Mouse (Mus musculus) hindbrain, embryonic 10.5 days (tissue): ENCODE measurements around the gene Svs4. TPM values are rescaled to one million over a fixed set of nuclear protein-coding genes. Genes with fewer than 3 reads are reported as not detected.
"Not testable (repeated sequence)": the region's sequence is repeated elsewhere in the genome, so short reads cannot be mapped to it uniquely, and the experiment has no call there.

Experiments used
- DNase-seq: peaks from one replicate; pipeline ENCODE4 v3.0.0-alpha.2; 2017; ENCODE audit warnings: low spot score
- H3K27ac ChIP-seq: fragments of 300-500 bp; sonication (generic); 2 replicates; pipeline ENCODE4 v1.5.1; 2016; ENCODE audit warnings: mild to moderate bottlenecking, moderate library complexity
- H3K27me3 ChIP-seq: fragments of 300-500 bp; sonication (generic); 2 replicates; pipeline ENCODE4 v1.6.1; 2016; ENCODE audit warnings: mild to moderate bottlenecking; ENCODE audit not compliant: poor library complexity, insufficient read depth, severe bottlenecking
- H3K36me3 ChIP-seq: fragments of 300-500 bp; sonication (generic); 2 replicates; pipeline ENCODE4 v1.6.1; 2016; ENCODE audit warnings: mild to moderate bottlenecking, moderate library complexity
- H3K4me1 ChIP-seq: fragments of 300-500 bp; sonication (generic); replicated peaks from 2 replicates; pipeline ENCODE4 v1.6.1; 2016; ENCODE audit warnings: mild to moderate bottlenecking
- H3K4me3 ChIP-seq: fragments of 300-500 bp; sonication (generic); 2 replicates; pipeline ENCODE4 v1.5.1; 2016; ENCODE audit warnings: mild to moderate bottlenecking, moderate library complexity
- H3K9me3 ChIP-seq: fragments of 300-500 bp; sonication (generic); 2 replicates; pipeline ENCODE4 v1.6.1; 2016; ENCODE audit warnings: mild to moderate bottlenecking, moderate library complexity
- WGBS: fragments of 180-500 bp; shearing (Covaris S2); methylation state at CpG from one replicate; pipeline ENCODE4 v1.1.7; 2016; 5-methylcytosine and 5-hydroxymethylcytosine counted together
- polyA plus RNA-seq: library from polyadenylated mRNA; unstranded; fragments of >200 nt; fragmentation: Nextera tagmentation; extraction: Ambion mirVana; gene quantifications from 2 replicates; pipeline ENCODE4 v1.2.1, GENCODE M21; 2016

The Svs4 gene
- polyA plus RNA-seq = not detected in 2 replicates

- no peak for DNase-seq
These were observed at the start of gene Svs4 for GRCm38 (mm10) chr2:164278359-164278758. TSS of gene Svs4 (minus strand) at chr2:164278459.

GRCm38 (mm10) chr2:164320983-164321382 lies 42.7 kb upstream of the Svs4 start:
- Histone ChIP-seq H3K9me3 (no peaks in the 10 kb centered on the region), H3K27me3 (no peaks in the 10 kb centered on the region), H3K36me3 (no peaks in the 10 kb centered on the region), H3K4me1 (no peaks in the 10 kb centered on the region), H3K27ac (no peak overlapping the region), H3K4me3 (no peak overlapping the region)
- 90% methylated on average over 6 of the region's 6 CpGs for WGBS
- no peak for DNase-seq

More at GRCm38 (mm10) chr2:164278359-164278758, at the start of gene Svs4:
- Histone ChIP-seq H3K9me3 (no peaks in the 10 kb centered on the region), H3K4me1 (no peaks in the 10 kb centered on the region), H3K27ac (no peak within 1 kb of the TSS), H3K36me3 (no peaks in the 10 kb centered on the region), H3K27me3 (no peaks in the 10 kb centered on the region), H3K4me3 (no peak within 1 kb of the TSS)
- WGBS = 93% methylated on average over 4 of the region's 4 CpGs

GRCm38 (mm10) chr2:164316451-164316850 lies 38.2 kb upstream of the Svs4 start, which contains the start of gene Svs6:
TSS of gene Svs6 (plus strand) at chr2:164316751.
- not testable (repeated sequence) for H3K27ac ChIP-seq, H3K36me3 ChIP-seq, H3K27me3 ChIP-seq, DNase-seq, H3K9me3 ChIP-seq, H3K4me3 ChIP-seq, H3K4me1 ChIP-seq
- 87% methylated on average over 1 of the region's 1 CpGs for WGBS

GRCm38 (mm10) chr2:164315460-164315859 lies 37.2 kb upstream of the Svs4 start:
- H3K4me3 ChIP-seq, H3K9me3 ChIP-seq, DNase-seq, H3K27ac ChIP-seq, H3K4me1 ChIP-seq, H3K27me3 ChIP-seq, H3K36me3 ChIP-seq: not testable (repeated sequence)

GRCm38 (mm10) chr2:164312599-164312998 lies 34.3 kb upstream of the Svs4 start:
- Histone ChIP-seq H3K4me3 (no peak overlapping the region), H3K27me3 (no peaks in the 10 kb centered on the region), H3K27ac (no peak overlapping the region), H3K9me3 (no peaks in the 10 kb centered on the region), H3K36me3 (no peaks in the 10 kb centered on the region), H3K4me1 (no peaks in the 10 kb centered on the region)
- WGBS = 86% methylated on average over 5 of the region's 5 CpGs
- DNase-seq = no peak

- H3K9me3 ChIP-seq, H3K4me1 ChIP-seq, H3K27me3 ChIP-seq, DNase-seq, H3K4me3 ChIP-seq, H3K36me3 ChIP-seq, H3K27ac ChIP-seq: not testable (repeated sequence)
- 74% methylated on average over 1 of the region's 1 CpGs for WGBS
These were observed 10.7 kb upstream of the Svs4 start, which contains the start of gene Svs3a for GRCm38 (mm10) chr2:164288968-164289367. TSS of gene Svs3a (plus strand) at chr2:164289268.

- H3K4me3 ChIP-seq, H3K27ac ChIP-seq, H3K36me3 ChIP-seq, H3K4me1 ChIP-seq, H3K27me3 ChIP-seq, H3K9me3 ChIP-seq, DNase-seq: not testable (repeated sequence)
- WGBS = 89% methylated on average over 1 of the region's 1 CpGs
These were observed 21.7 kb downstream of the Svs4 start, which contains the start of gene Svs3b for GRCm38 (mm10) chr2:164256540-164256939. TSS of gene Svs3b (minus strand) at chr2:164256640.

GRCm38 (mm10) chr2:164238366-164238765 lies 39.9 kb downstream of the Svs4 start, which contains the start of gene Svs2:
TSS of gene Svs2 (minus strand) at chr2:164238466.
- Histone ChIP-seq H3K27me3 (no peaks in the 10 kb centered on the region), H3K4me3 (no peak within 1 kb of the TSS), H3K36me3 (no peaks in the 10 kb centered on the region), H3K4me1 (no peaks in the 10 kb centered on the region), H3K27ac (no peak within 1 kb of the TSS), H3K9me3 (no peaks in the 10 kb centered on the region)
- DNase-seq = no peak
- 92% methylated on average over 3 of the region's 3 CpGs for WGBS

- H3K4me3 ChIP-seq = no peak overlapping the region
- no peaks in the 10 kb centered on the region for H3K36me3 ChIP-seq
- WGBS = 93% methylated on average over 8 of the region's 8 CpGs
- no peak overlapping the region for H3K27ac ChIP-seq
- H3K27me3 ChIP-seq = no peaks in the 10 kb centered on the region
- no peaks in the 10 kb centered on the region for H3K4me1 ChIP-seq
- H3K9me3 ChIP-seq = no peaks in the 10 kb centered on the region
- DNase-seq = no peak
These were observed 45.6 kb downstream of the Svs4 start for GRCm38 (mm10) chr2:164232671-164233070.

GRCm38 (mm10) chr2:164228361-164229070 lies 49.7 kb downstream of the Svs4 start:
- H3K4me3 ChIP-seq = no peak overlapping the region
- WGBS = 87% methylated on average over 8 of the region's 8 CpGs
- no peak for DNase-seq

More at GRCm38 (mm10) chr2:164228361-164229070, 49.7 kb downstream of the Svs4 start:
- Histone ChIP-seq H3K27me3 (no peaks in the 10 kb centered on the region), H3K36me3 (no peaks in the 10 kb centered on the region), H3K9me3 (no peaks in the 10 kb centered on the region), H3K4me1 (no peaks in the 10 kb centered on the region), H3K27ac (no peak overlapping the region)

Other genes with a start within 250 kb of the Svs4 start
- gene Stk4, start 208.1 kb downstream of the Svs4 start, polyA plus RNA-seq = 30.8 and 36.8 TPM in 2 replicates
- gene Tomm34, start 207.3 kb downstream of the Svs4 start, polyA plus RNA-seq = 58.3 and 64.3 TPM in 2 replicates
- gene Kcns1, start 107.3 kb downstream of the Svs4 start, polyA plus RNA-seq = not detected in 2 replicates
- gene Wfdc5, start 95.7 kb downstream of the Svs4 start, polyA plus RNA-seq = not detected in 2 replicates
- gene Wfdc12, start 87.9 kb downstream of the Svs4 start, polyA plus RNA-seq = not detected in 2 replicates
- gene Wfdc15a, start 78.3 kb downstream of the Svs4 start, polyA plus RNA-seq = not detected in 2 replicates
- gene Wfdc15b, start 56.8 kb downstream of the Svs4 start, polyA plus RNA-seq = not detected in 2 replicates
- not detected in 2 replicates for gene Svs2, start 40.0 kb downstream of the Svs4 start, polyA plus RNA-seq
- gene Svs3b, start 21.8 kb downstream of the Svs4 start, polyA plus RNA-seq = not detected in 2 replicates
- not detected in 2 replicates for gene Svs3a, start 10.8 kb upstream of the Svs4 start, polyA plus RNA-seq
- gene Svs6, start 38.3 kb upstream of the Svs4 start, polyA plus RNA-seq = not detected in 2 replicates
- not detected in 2 replicates for gene Svs5, start 54.3 kb upstream of the Svs4 start, polyA plus RNA-seq
- 0.31 TPM in 1 of 2 replicates, not detected in the other for gene Slpi, start 110.6 kb upstream of the Svs4 start, polyA plus RNA-seq
- gene Rbpjl, start 124.7 kb upstream of the Svs4 start, polyA plus RNA-seq = 0.02 TPM in 1 of 2 replicates, not detected in the other
- 0.35 and 0.72 TPM in 2 replicates for gene Matn4, start 126.7 kb upstream of the Svs4 start, polyA plus RNA-seq
- gene Sdc4, start 165.4 kb upstream of the Svs4 start, polyA plus RNA-seq = 14.8 and 18.0 TPM in 2 replicates
- 61.5 and 76.4 TPM in 2 replicates for gene Sys1, start 178.5 kb upstream of the Svs4 start, polyA plus RNA-seq
- gene Gm20458, start 182.5 kb upstream of the Svs4 start, polyA plus RNA-seq = 4.4 and 4.5 TPM in 2 replicates
- not detected in 2 replicates for gene Trp53tg5, start 195.3 kb upstream of the Svs4 start, polyA plus RNA-seq
- 1.9 and 3.3 TPM in 2 replicates for gene Dbndd2, start 207.6 kb upstream of the Svs4 start, polyA plus RNA-seq
- 39.7 and 48.8 TPM in 2 replicates for gene Pigt, start 219.1 kb upstream of the Svs4 start, polyA plus RNA-seq